Mouse (Mus musculus) lung, embryonic 15.5 days (tissue): ENCODE measurements around the gene Creb3l4. TPM values are rescaled to one million over a fixed set of nuclear protein-coding genes. Genes with fewer than 3 reads are reported as not detected.

ENCODE experiments used
- ATAC-seq: fragments of 200-750 bp; cut with Nextera tagmentation; 2 replicates; pipeline ENCODE4 v1.8.0; 2017; ENCODE audit warnings: moderate number of reproducible peaks, borderline replicate concordance; ENCODE audit not compliant: low FRiP score, low TSS enrichment; ENCODE audit errors: extremely low read depth
- H3K27ac ChIP-seq: fragments of 300-500 bp; sonication (generic); 2 replicates; pipeline ENCODE4 v1.5.1; 2015; ENCODE audit warnings: moderate library complexity, mild to moderate bottlenecking, inconsistent platforms
- H3K27me3 ChIP-seq: fragments of 300-500 bp; sonication (generic); 2 replicates; pipeline ENCODE4 v1.6.1; 2015; ENCODE audit warnings: inconsistent platforms
- H3K36me3 ChIP-seq: fragments of 300-500 bp; sonication (generic); 2 replicates; pipeline ENCODE4 v1.6.1; 2015; ENCODE audit warnings: inconsistent platforms
- H3K4me1 ChIP-seq: fragments of 300-500 bp; sonication (generic); 2 replicates; pipeline ENCODE4 v1.6.1; 2015; ENCODE audit warnings: inconsistent platforms
- H3K4me2 ChIP-seq: fragments of 300-500 bp; sonication (generic); 2 replicates; pipeline ENCODE4 v1.6.1; 2015; ENCODE audit warnings: inconsistent platforms, mild to moderate bottlenecking, moderate library complexity
- H3K4me3 ChIP-seq: fragments of 300-500 bp; sonication (generic); 2 replicates; pipeline ENCODE4 v1.5.1; 2015; ENCODE audit warnings: mild to moderate bottlenecking, inconsistent platforms
- H3K9ac ChIP-seq: fragments of 300-500 bp; sonication (generic); 2 replicates; pipeline ENCODE4 v1.6.1; 2015; ENCODE audit warnings: inconsistent platforms
- H3K9me3 ChIP-seq: fragments of 300-500 bp; sonication (generic); 2 replicates; pipeline ENCODE4 v1.6.1; 2016; ENCODE audit warnings: inconsistent platforms
- WGBS: fragments of 180-500 bp; shearing (Covaris S2); methylation state at CpG from one replicate; pipeline ENCODE4 v1.1.7; 2015; 5-methylcytosine and 5-hydroxymethylcytosine counted together
- polyA plus RNA-seq: library from polyadenylated mRNA; unstranded; fragments of >200 nt; fragmentation: Nextera tagmentation; extraction: Ambion mirVana; gene quantifications from 2 replicates; pipeline ENCODE4 v1.2.1, GENCODE M21; 2015

Gene Creb3l4
- polyA plus RNA-seq, 1 experiment from 2014 or later, result 6.3 TPM

GRCm38 (mm10) chr3:90275286-90275685 lies 32.0 kb upstream of the Creb3l4 start:
- Histone ChIP-seq H3K4me2 (no peak overlapping the region), H3K36me3 (peaks cover 53% of the 10 kb centered on the region)
- 89% methylated on average over 11 of the region's 11 CpGs for WGBS

GRCm38 (mm10) chr3:90273855-90274254 lies 30.5 kb upstream of the Creb3l4 start:
- no peak overlapping the region for H3K9ac ChIP-seq
- H3K4me1 ChIP-seq, result no peaks in the 10 kb centered on the region
- H3K36me3 ChIP-seq, result peaks cover 46% of the 10 kb centered on the region
- no peak overlapping the region for H3K4me3 ChIP-seq
- no peak overlapping the region for H3K4me2 ChIP-seq
- H3K9me3 ChIP-seq, result no peaks in the 10 kb centered on the region
- no peak for ATAC-seq
- WGBS, result 90% methylated on average over 22 of the region's 22 CpGs
- no peaks in the 10 kb centered on the region for H3K27me3 ChIP-seq
- H3K27ac ChIP-seq, result no peak overlapping the region

More at GRCm38 (mm10) chr3:90275286-90275685, 32.0 kb upstream of the Creb3l4 start:
- Histone ChIP-seq H3K9ac (no peak overlapping the region), H3K9me3 (no peaks in the 10 kb centered on the region), H3K27ac (no peak overlapping the region), H3K4me3 (no peak overlapping the region), H3K27me3 (no peaks in the 10 kb centered on the region), H3K4me1 (no peaks in the 10 kb centered on the region)
- ATAC-seq, result no peak

- 0 out of 2 replicates have a peak, but pooled peaks cover under 1% of the 10 kb centered on the region for H3K4me1 ChIP-seq
- no peak overlapping the region for H3K27ac ChIP-seq
- H3K4me2 ChIP-seq, result no peak overlapping the region
- 69% methylated on average over 9 of the region's 9 CpGs for WGBS
- no peaks in the 10 kb centered on the region for H3K27me3 ChIP-seq
- H3K9ac ChIP-seq, result no peak overlapping the region
- peaks cover 36% of the 10 kb centered on the region for H3K36me3 ChIP-seq
- no peak overlapping the region for H3K4me3 ChIP-seq
- no peak for ATAC-seq
- no peaks in the 10 kb centered on the region for H3K9me3 ChIP-seq
Measured at GRCm38 (mm10) chr3:90272170-90272569, 28.9 kb upstream of the Creb3l4 start.

DNA sequence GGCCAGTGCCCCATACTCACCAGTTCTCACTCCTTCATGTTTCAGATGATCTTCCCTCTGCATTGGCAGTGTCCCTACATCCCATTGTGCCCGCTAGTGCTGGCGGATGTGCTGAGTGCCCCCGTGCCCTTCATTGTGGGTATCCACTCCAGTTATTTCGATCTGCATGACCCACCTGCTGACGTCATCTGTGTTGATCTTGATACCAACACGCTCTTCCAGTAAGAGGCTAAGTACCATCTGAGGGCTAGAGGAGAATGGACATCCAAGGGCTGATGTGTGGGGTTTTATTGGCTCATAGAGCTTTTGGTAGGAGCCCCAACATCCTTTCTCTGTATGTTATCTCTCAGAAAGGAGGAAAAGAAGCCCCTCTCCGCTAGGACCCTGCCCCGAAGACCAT lies 27.5 kb upstream of the Creb3l4 start:
- no peak overlapping the region for H3K4me2 ChIP-seq
- no peak overlapping the region for H3K4me3 ChIP-seq
- peaks cover 32% of the 10 kb centered on the region for H3K36me3 ChIP-seq
- H3K9me3 ChIP-seq, result no peaks in the 10 kb centered on the region
- no peak for ATAC-seq
- 92% methylated on average over 8 of the region's 8 CpGs for WGBS
- no peaks in the 10 kb centered on the region for H3K27me3 ChIP-seq
- H3K27ac ChIP-seq, result no peak overlapping the region
- no peak overlapping the region for H3K9ac ChIP-seq
- H3K4me1 ChIP-seq, result peaks cover 14% of the 10 kb centered on the region

DNA sequence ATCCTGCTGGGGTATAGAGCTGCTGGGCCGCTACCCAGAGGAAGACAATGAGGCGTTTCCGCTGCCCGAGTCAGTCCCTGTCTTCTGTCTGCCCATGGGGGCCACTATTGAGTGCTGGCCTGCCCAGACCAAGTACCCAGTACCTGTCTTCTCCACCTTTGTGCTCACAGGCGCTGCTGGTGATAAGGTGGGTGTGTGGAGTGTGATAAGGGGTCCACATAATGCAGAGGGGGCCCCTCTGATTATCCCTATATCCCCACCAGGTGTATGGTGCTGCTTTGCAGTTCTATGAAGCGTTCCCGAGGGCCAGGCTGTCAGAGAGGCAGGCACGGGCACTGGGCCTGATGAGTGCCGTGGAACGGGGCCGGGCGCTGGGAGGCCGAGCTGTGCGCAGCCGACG lies 25.7 kb upstream of the Creb3l4 start:
- Histone ChIP-seq H3K4me1 (peaks cover 17% of the 10 kb centered on the region), H3K27ac (no peak overlapping the region), H3K27me3 (no peaks in the 10 kb centered on the region), H3K9ac (no peak overlapping the region), H3K4me2 (no peak overlapping the region), H3K9me3 (no peaks in the 10 kb centered on the region), H3K4me3 (no peak overlapping the region), H3K36me3 (peaks cover 20% of the 10 kb centered on the region)
- 89% methylated on average over 16 of the region's 16 CpGs for WGBS
- no peak for ATAC-seq

- Histone ChIP-seq H3K27me3 (no peaks in the 10 kb centered on the region), H3K4me1 (peaks cover 17% of the 10 kb centered on the region), H3K9ac (no peak overlapping the region), H3K36me3 (peaks cover 19% of the 10 kb centered on the region), H3K9me3 (no peaks in the 10 kb centered on the region), H3K4me3 (no peak overlapping the region), H3K27ac (no peak overlapping the region), H3K4me2 (no peak overlapping the region)
- no peak for ATAC-seq
- WGBS, result 95% methylated on average over 11 of the region's 11 CpGs
Measured at GRCm38 (mm10) chr3:90268190-90268589, 24.9 kb upstream of the Creb3l4 start.

DNA sequence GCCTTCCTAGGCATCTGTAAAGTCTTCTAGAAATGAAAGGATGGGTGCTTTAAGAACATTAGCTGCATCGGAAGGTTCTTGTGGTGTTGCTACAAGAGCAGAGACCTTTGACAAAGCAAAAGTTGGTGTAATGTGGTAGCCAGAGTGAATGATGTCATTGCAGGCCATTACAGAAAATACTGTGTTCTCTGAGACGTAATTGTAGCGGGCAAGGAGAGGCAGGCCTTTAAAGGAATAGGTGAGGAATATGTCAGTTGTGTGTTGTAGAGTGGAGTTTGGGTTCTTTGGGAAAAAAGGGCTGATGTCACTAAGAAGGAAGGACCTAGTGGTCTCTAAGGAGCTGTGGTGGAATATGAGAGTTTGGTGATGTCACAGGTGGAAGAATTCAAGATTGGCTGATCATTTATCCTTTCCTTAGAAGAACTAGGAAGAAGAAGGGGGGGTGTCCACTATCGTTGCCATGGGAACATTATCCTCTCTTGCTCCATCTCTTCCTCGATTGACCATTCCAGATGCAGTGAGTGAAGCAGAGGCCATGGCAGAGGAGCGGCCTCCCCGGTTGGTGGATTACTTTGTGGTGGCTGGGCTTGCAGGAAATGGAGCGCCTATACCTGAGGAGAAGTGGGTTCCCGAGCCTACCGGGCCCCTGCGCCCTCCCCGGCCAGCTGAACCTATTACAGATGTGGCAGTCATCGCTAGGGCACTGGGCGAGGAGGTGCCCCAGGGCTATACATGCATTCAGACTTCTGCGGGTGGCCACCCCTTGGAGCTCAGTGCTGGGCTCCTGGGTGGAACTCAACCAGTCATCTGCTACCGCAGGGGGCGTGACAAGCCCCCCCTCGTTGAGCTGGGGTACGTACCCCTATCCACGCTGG lies 23.8 kb upstream of the Creb3l4 start:
- no peaks in the 10 kb centered on the region for H3K27me3 ChIP-seq
- 0 out of 2 replicates have a peak overlapping the region, but pooled peaks have one; percentile 91 for H3K4me3 ChIP-seq
- H3K9me3 ChIP-seq, result no peaks in the 10 kb centered on the region
- no peak overlapping the region; the same call in 1 of the 2 replicates for H3K9ac ChIP-seq
- H3K36me3 ChIP-seq, result peaks cover 20% of the 10 kb centered on the region
- peak overlapping the region; percentile 71 for H3K4me2 ChIP-seq
- H3K27ac ChIP-seq, result peak overlapping the region; percentile 99
- WGBS, result 87% methylated on average over 20 of the region's 20 CpGs
- H3K4me1 ChIP-seq, result peaks cover 17% of the 10 kb centered on the region
- ATAC-seq, result no peak

- no peak for ATAC-seq
- no peaks in the 10 kb centered on the region for H3K9me3 ChIP-seq
- peaks cover 28% of the 10 kb centered on the region for H3K36me3 ChIP-seq
- H3K27me3 ChIP-seq, result no peaks in the 10 kb centered on the region
- H3K27ac ChIP-seq, result peak overlapping the region; percentile 99
- H3K9ac ChIP-seq, result peak overlapping the region; percentile 90
- peak overlapping the region; percentile 91 for H3K4me3 ChIP-seq
- peak overlapping the region; percentile 71 for H3K4me2 ChIP-seq
- 23% methylated on average over 16 of the region's 16 CpGs for WGBS
- H3K4me1 ChIP-seq, result peaks cover 17% of the 10 kb centered on the region
Measured at GRCm38 (mm10) chr3:90265932-90266741, 22.8 kb upstream of the Creb3l4 start.

DNA sequence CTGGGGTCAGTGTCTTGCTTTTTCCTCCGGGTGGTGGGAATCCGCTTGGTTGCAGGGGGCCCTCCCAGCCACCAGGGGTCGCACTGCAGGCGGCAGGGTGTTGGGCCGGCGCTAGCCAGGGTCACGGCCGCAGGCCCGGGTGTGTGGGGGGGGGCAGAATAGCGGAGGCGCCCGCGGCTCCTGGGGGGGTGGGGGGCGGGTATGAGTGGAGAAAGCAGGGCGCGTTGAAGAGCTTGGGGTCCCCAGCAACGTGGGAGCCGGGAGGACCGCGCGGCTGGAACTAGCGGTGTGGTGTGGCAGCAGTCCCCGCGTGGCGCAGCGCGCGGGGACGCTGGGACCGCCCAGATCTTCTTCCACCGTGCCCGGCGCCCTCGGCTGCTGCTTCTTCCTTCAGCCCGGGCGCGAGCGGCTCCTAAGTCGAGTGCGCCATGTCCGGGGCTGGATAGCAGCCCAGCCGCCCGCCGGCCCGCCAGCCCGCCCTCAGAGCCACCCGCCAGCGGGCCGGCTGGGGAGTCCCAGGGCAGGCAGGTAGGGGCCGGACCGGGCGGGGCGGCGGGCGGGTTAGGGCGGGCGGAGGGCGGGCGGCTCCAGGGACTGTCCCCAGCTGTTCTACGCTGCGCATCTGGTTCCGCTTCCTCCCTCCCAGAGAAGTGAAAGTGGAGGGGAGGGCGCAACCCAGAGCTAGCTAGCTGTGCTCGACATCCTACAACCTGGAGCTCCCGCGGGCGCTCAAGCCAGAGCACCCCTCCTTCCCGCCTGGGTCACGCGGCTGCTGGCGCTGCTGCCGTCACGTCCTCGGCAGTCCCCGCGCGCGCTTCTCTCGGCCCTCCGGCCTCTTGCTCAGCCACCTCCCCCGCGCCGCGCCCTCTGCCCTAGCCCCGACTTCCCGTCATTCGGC lies 22.0 kb upstream of the Creb3l4 start, which contains the start of gene Dennd4b:
Gene Dennd4b, plus strand, starts transcription at position 152 of the 898 bp plus-strand sequence.
- H3K4me2 ChIP-seq, result peak within 1 kb of the TSS; percentile 71
- no peaks in the 10 kb centered on the region for H3K27me3 ChIP-seq
- H3K27ac ChIP-seq, result peak within 1 kb of the TSS; percentile 99
- peaks cover 17% of the 10 kb centered on the region for H3K4me1 ChIP-seq
- no peaks in the 10 kb centered on the region for H3K9me3 ChIP-seq
- H3K36me3 ChIP-seq, result peaks cover 36% of the 10 kb centered on the region
- under 1% methylated on average over 71 of the region's 87 CpGs for WGBS
- ATAC-seq, result peak; percentile 92
- peak within 1 kb of the TSS; percentile 91 for H3K4me3 ChIP-seq
- peak within 1 kb of the TSS; percentile 90 for H3K9ac ChIP-seq

GRCm38 (mm10) chr3:90264687-90265033 lies 21.3 kb upstream of the Creb3l4 start:
- WGBS, result 29% methylated on average over 10 of the region's 10 CpGs
- no peak for ATAC-seq
- Histone ChIP-seq H3K4me3 (peak overlapping the region; percentile 91), H3K9me3 (no peaks in the 10 kb centered on the region), H3K4me1 (peaks cover 17% of the 10 kb centered on the region), H3K27ac (peak overlapping the region; percentile 99; the same call in 1 of the 2 replicates), H3K9ac (0 out of 2 replicates have a peak overlapping the region, but pooled peaks have one; percentile 90), H3K27me3 (no peaks in the 10 kb centered on the region), H3K36me3 (peaks cover 42% of the 10 kb centered on the region), H3K4me2 (peak overlapping the region; percentile 71)

GRCm38 (mm10) chr3:90263121-90263771 lies 19.9 kb upstream of the Creb3l4 start:
- H3K36me3 ChIP-seq, result peaks cover 56% of the 10 kb centered on the region
- 91% methylated on average over 5 of the region's 5 CpGs for WGBS
- no peaks in the 10 kb centered on the region for H3K27me3 ChIP-seq
- H3K4me2 ChIP-seq, result no peak overlapping the region
- no peak for ATAC-seq
- peaks cover 17% of the 10 kb centered on the region for H3K4me1 ChIP-seq
- no peak overlapping the region for H3K27ac ChIP-seq
- H3K9me3 ChIP-seq, result no peaks in the 10 kb centered on the region
- no peak overlapping the region for H3K9ac ChIP-seq
- H3K4me3 ChIP-seq, result no peak overlapping the region
